Mouse (Mus musculus) macrophage (primary cell): ENCODE results near the gene Tmem17. TPM values are rescaled to one million over a fixed set of nuclear protein-coding genes. Genes with fewer than 3 reads are reported as not detected.

Experiments
- H3K27ac ChIP-seq: fragments of 350-480 bp; formaldehyde crosslinking; 2 replicates; pipeline ENCODE4 v1.9.0; 2021
- H3K36me3 ChIP-seq: fragments of 350-480 bp; formaldehyde crosslinking; 2 replicates; pipeline ENCODE4 v1.9.0; 2021; ENCODE audit errors: inconsistent target
- H3K4me3 ChIP-seq: fragments of 350-480 bp; formaldehyde crosslinking; 2 replicates; pipeline ENCODE4 v1.9.0; 2021; ENCODE audit errors: inconsistent target
- H3K79me2 ChIP-seq: fragments of 350-480 bp; formaldehyde crosslinking; 2 replicates; pipeline ENCODE4 v1.9.0; 2021; ENCODE audit errors: inconsistent target
- WGBS: methylation state at CpG from one replicate; pipeline ENCODE4 v1.1.7; 2026; ENCODE audit warnings: inconsistent platforms; ENCODE audit not compliant: missing documents; 5-methylcytosine and 5-hydroxymethylcytosine counted together
- polyA plus RNA-seq: library from polyadenylated mRNA; stranded (reverse); fragments of 250-400 nt; gene quantifications from 3 replicates; pipeline ENCODE4 v1.2.4, GENCODE M21; 2018; ENCODE audit warnings: inconsistent platforms

Tmem17 gene
- polyA plus RNA-seq, 1 experiment from 2014 or later: 1.8 TPM

- H3K79me2 ChIP-seq: no peaks in the 10 kb centered on the region
- 100% methylated on average over 1 of the region's 1 CpGs for WGBS
- no peak overlapping the region for H3K4me3 ChIP-seq
Measured at GRCm38 (mm10) chr11:22524606-22525005, 12.7 kb downstream of the Tmem17 start.

GRCm38 (mm10) chr11:22540600-22540999 is 28.7 kb downstream of the Tmem17 start:
- no peaks in the 10 kb centered on the region for H3K79me2 ChIP-seq
- no peak overlapping the region for H3K27ac ChIP-seq
- H3K4me3 ChIP-seq: no peak overlapping the region
- H3K36me3 ChIP-seq: no peaks in the 10 kb centered on the region
- 92% methylated on average over 1 of the region's 1 CpGs for WGBS

More at GRCm38 (mm10) chr11:22524606-22525005, 12.7 kb downstream of the Tmem17 start:
- H3K27ac ChIP-seq: no peak overlapping the region
- H3K36me3 ChIP-seq: no peaks in the 10 kb centered on the region

- Histone ChIP-seq H3K79me2 (no peaks in the 10 kb centered on the region), H3K36me3 (no peaks in the 10 kb centered on the region), H3K4me3 (no peak overlapping the region), H3K27ac (no peak overlapping the region)
- 53% methylated on average over 1 of the region's 1 CpGs for WGBS
Measured at GRCm38 (mm10) chr11:22560061-22560460, 48.2 kb downstream of the Tmem17 start.

GRCm38 (mm10) chr11:22560503-22561328 is 48.8 kb downstream of the Tmem17 start:
- H3K27ac ChIP-seq: no peak overlapping the region
- WGBS: 58% methylated on average over 6 of the region's 6 CpGs
- H3K36me3 ChIP-seq: no peaks in the 10 kb centered on the region
- no peak overlapping the region for H3K4me3 ChIP-seq
- no peaks in the 10 kb centered on the region for H3K79me2 ChIP-seq

GRCm38 (mm10) chr11:22561329-22561592 is 49.4 kb downstream of the Tmem17 start:
- Histone ChIP-seq H3K36me3 (no peaks in the 10 kb centered on the region), H3K79me2 (no peaks in the 10 kb centered on the region), H3K27ac (no peak overlapping the region), H3K4me3 (no peak overlapping the region)
- 95% methylated on average over 4 of the region's 4 CpGs for WGBS

GRCm38 (mm10) chr11:22563706-22564105 is 51.8 kb downstream of the Tmem17 start:
- 83% methylated on average over 3 of the region's 3 CpGs for WGBS
- Histone ChIP-seq H3K27ac (no peak overlapping the region), H3K4me3 (no peak overlapping the region), H3K36me3 (no peaks in the 10 kb centered on the region), H3K79me2 (no peaks in the 10 kb centered on the region)

GRCm38 (mm10) chr11:22564676-22565075 is 52.8 kb downstream of the Tmem17 start:
- no peak overlapping the region for H3K27ac ChIP-seq
- H3K36me3 ChIP-seq: no peaks in the 10 kb centered on the region
- no peaks in the 10 kb centered on the region for H3K79me2 ChIP-seq
- H3K4me3 ChIP-seq: no peak overlapping the region
- WGBS: 88% methylated on average over 3 of the region's 3 CpGs

Other genes with a start within 250 kb of the Tmem17 start
- gene Ehbp1, start 169.8 kb upstream of the Tmem17 start, polyA plus RNA-seq: 1.9 to 2.8 TPM (median 2.2 TPM) in 3 replicates